Comparison of ENCODE assay signal across 27 mouse cellular contexts in the genomic region with DNA sequence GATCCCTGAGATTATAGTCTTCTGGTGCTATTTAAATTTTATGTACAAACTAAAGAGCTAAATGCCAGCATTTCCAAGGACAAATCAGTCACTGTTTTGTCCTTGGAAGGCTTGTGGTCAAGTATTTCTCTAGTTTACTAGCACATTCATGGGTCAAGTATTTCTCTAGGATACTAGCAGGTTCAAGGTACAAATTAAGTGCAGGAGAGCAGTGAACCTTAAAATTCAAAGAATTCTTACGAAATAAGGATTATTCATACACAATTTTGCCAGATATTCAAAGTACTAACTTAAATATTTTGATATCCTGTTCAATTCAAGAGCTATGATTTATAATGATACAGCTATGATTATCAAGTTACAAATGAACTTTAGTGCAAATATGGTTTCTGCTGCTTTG. TPM values are rescaled to one million over a fixed set of nuclear protein-coding genes. Genes with fewer than 3 reads are reported as not detected.
DNase-seq lines count a peak whose midpoint lies in the region; ATAC-seq and TF ChIP-seq lines count a peak whose summit lies in the region.
"Had no signal": no experiment of that assay in that cellular context is flagged by ENCODE, and none has a peak within 500 bp of the region (broad histone marks: within the 10 kb centered on the region; RNA-seq: fewer than 3 reads in every experiment).

No protein-coding gene starts in this region.

- DNase-seq in kidney, adult 2 months = peak; percentile 50
- DNase-seq in kidney, postnatal 10 days = no peak
- DNase-seq in kidney, adult 9 months = peak; percentile 55
- DNase-seq in liver, adult 2 months (ENCODE audit: extremely low read depth, low read depth, low spot score) = peak; percentile 5
- DNase-seq: adrenal gland, adult 2 months; adrenal gland, adult 8-10 months; adrenal gland, postnatal 10 days; adrenal gland, postnatal 14 days; adrenal gland, postnatal 25 days; adrenal gland, postnatal 36 days; B cell, adult 2 months; cerebellum, adult 11 months; cerebellum, adult 11-12 months; cerebellum, adult 18-20 months had no signal

- no peak for ATAC-seq in kidney, embryonic 16.5 days (ENCODE audit: low FRiP score, low TSS enrichment)
- no peak for ATAC-seq in liver, embryonic 12.5 days
- ATAC-seq: activated CD4-positive, CD25-positive, alpha-beta regulatory T cell, adult 4 months; CD4-positive, CD25-positive, alpha-beta regulatory T cell, adult 4 months; Patski had no signal

- no peaks in the 10 kb centered on the region for H3K27me3 ChIP-seq in kidney, adult 2 months (replicated peaks; ENCODE audit: control insufficient read depth, insufficient read depth, low read length)
- no peaks in the 10 kb centered on the region for H3K27me3 ChIP-seq in kidney, embryonic 16.5 days (ENCODE audit: insufficient read depth, low read length)
- H3K27me3 ChIP-seq in liver, adult 2 months (ENCODE audit: control insufficient read depth, insufficient read depth, low read length) = no peaks in the 10 kb centered on the region
- no peaks in the 10 kb centered on the region for H3K27me3 ChIP-seq in liver, embryonic 12.5 days (replicated peaks)
- H3K27me3 ChIP-seq: CH12.LX, Patski had no signal

- H3K27ac ChIP-seq in kidney, adult 2 months (ENCODE audit: insufficient read depth, low read depth, low read length) = no peak overlapping the region
- H3K27ac ChIP-seq in kidney, embryonic 16.5 days (ENCODE audit: low read length) = no peak overlapping the region
- no peak overlapping the region for H3K27ac ChIP-seq in liver, adult 2 months (replicated peaks; ENCODE audit: insufficient read depth, low read depth, low read length)
- no peak overlapping the region for H3K27ac ChIP-seq in liver, embryonic 12.5 days

- no peak overlapping the region for H3K4me2 ChIP-seq in kidney, embryonic 16.5 days (replicated peaks; ENCODE audit: low read depth, low read length)
- H3K4me2 ChIP-seq in liver, embryonic 12.5 days = no peak overlapping the region

- no peak for TF ChIP-seq CTCF in kidney, adult 2 months (conservative IDR thresholded peaks at IDR 0.05; ENCODE audit: insufficient read depth, insufficient read length, low read depth, low read length)
- TF ChIP-seq CTCF in liver, adult 2 months (IDR thresholded peaks at IDR 0.05; ENCODE audit: low read depth, low read length) = no peak

- 34% methylated on average over 1 of the region's 1 CpGs for WGBS in kidney, adult 2 months
- WGBS in kidney, embryonic 16.5 days = 77% methylated on average over 1 of the region's 1 CpGs
- 52% methylated on average over 1 of the region's 1 CpGs for WGBS in liver, adult 2 months
- WGBS in liver, embryonic 12.5 days (ENCODE audit: insufficient replicate concordance) = 38% methylated on average over 1 of the region's 1 CpGs

- no peak overlapping the region for H3K4me3 ChIP-seq in kidney, adult 2 months (ENCODE audit: insufficient read depth, low read depth, low read length)
- no peak overlapping the region for H3K4me3 ChIP-seq in kidney, embryonic 16.5 days (ENCODE audit: low read length)
- no peak overlapping the region for H3K4me3 ChIP-seq in liver, adult 2 months (ENCODE audit: insufficient read depth, low read depth, low read length)
- H3K4me3 ChIP-seq in liver, embryonic 12.5 days = no peak overlapping the region

- H3K4me1 ChIP-seq in kidney, adult 2 months (ENCODE audit: control insufficient read depth, insufficient read depth, low read length) = no peaks in the 10 kb centered on the region
- H3K4me1 ChIP-seq in kidney, embryonic 16.5 days (ENCODE audit: insufficient read depth, low read length) = no peaks in the 10 kb centered on the region
- no peaks in the 10 kb centered on the region for H3K4me1 ChIP-seq in liver, adult 2 months (ENCODE audit: control insufficient read depth, insufficient read depth, low read length)
- no peaks in the 10 kb centered on the region for H3K4me1 ChIP-seq in liver, embryonic 12.5 days

- H3K9ac ChIP-seq in kidney, embryonic 16.5 days (replicated peaks; ENCODE audit: low read length) = no peak overlapping the region
- no peak overlapping the region for H3K9ac ChIP-seq in liver, adult 2 months (ENCODE audit: low read depth, low read length)
- H3K9ac ChIP-seq in liver, embryonic 12.5 days = no peak overlapping the region

- H3K9me3 ChIP-seq in kidney, embryonic 16.5 days (ENCODE audit: low read length) = peaks cover 3% of the 10 kb centered on the region; the same call in 1 of the 2 replicates
- H3K9me3 ChIP-seq in liver, embryonic 12.5 days (replicated peaks) = no peaks in the 10 kb centered on the region

- no peak for TF ChIP-seq POLR2A in kidney, adult 2 months (IDR thresholded peaks at IDR 0.05; ENCODE audit: low read depth, low read length)
- TF ChIP-seq POLR2A in liver, adult 2 months (IDR thresholded peaks at IDR 0.05; ENCODE audit: extremely low read depth, insufficient read depth, low read length) = no peak

- H3K36me3 ChIP-seq in kidney, adult 2 months (ENCODE audit: control insufficient read depth, insufficient read depth, low read length) = no peaks in the 10 kb centered on the region
- H3K36me3 ChIP-seq in kidney, embryonic 16.5 days (ENCODE audit: insufficient read depth, low read length) = no peaks in the 10 kb centered on the region
- no peaks in the 10 kb centered on the region for H3K36me3 ChIP-seq in liver, adult 2 months (ENCODE audit: control insufficient read depth, insufficient read depth, low read length)
- no peaks in the 10 kb centered on the region for H3K36me3 ChIP-seq in liver, embryonic 12.5 days
- H3K36me3 ChIP-seq: G1E had no signal

- no peaks in the 10 kb centered on the region for H3K79me2 ChIP-seq in liver, adult 2 months (ENCODE audit: control insufficient read depth, insufficient read depth, low read length)

RNA-seq across cellular contexts. Expression of a gene that starts 23.2 kb away (rescaled TPM):
- 0.06 and 0.08 TPM in 2 replicates for polyA plus RNA-seq in kidney, adult 2 months (2012; rRNA removed)
- not detected in 2 replicates for polyA plus RNA-seq in kidney, embryonic 16.5 days (2015; fragmentation: Nextera tagmentation; extraction: Ambion mirVana)
- total RNA-seq in liver, adult 2 months (2014; rRNA removed) = not detected in 2 replicates
- polyA plus RNA-seq in liver, adult 2 months (2012; rRNA removed) = not detected in 2 replicates
- not detected in 2 replicates for polyA plus RNA-seq in liver, embryonic 12.5 days (2016; fragmentation: Nextera tagmentation; extraction: Ambion mirVana)
- total RNA-seq: adrenal gland, adult 18-20 months; adrenal gland, adult 2 months; adrenal gland, adult 8-10 months; adrenal gland, postnatal 10 days; adrenal gland, postnatal 14 days; adrenal gland, postnatal 25 days; adrenal gland, postnatal 36 days; adrenal gland, postnatal 4 days; CH12.LX; ES-E14; MEL had no signal
- polyA plus RNA-seq: adrenal gland, adult 2 months; brain, embryonic 14.5 days; C2C12; G1E; Patski had no signal
